Mouse (Mus musculus): ENCODE measurements around the gene Dixdc1. TPM values are rescaled to one million over a fixed set of nuclear protein-coding genes. Genes with fewer than 3 reads are reported as not detected.
A peak's percentile ranks its signal among the peaks of the same experiment; 100 is the strongest.

Dixdc1 gene
- polyA plus RNA-seq, 1 experiment = not detected

DNA sequence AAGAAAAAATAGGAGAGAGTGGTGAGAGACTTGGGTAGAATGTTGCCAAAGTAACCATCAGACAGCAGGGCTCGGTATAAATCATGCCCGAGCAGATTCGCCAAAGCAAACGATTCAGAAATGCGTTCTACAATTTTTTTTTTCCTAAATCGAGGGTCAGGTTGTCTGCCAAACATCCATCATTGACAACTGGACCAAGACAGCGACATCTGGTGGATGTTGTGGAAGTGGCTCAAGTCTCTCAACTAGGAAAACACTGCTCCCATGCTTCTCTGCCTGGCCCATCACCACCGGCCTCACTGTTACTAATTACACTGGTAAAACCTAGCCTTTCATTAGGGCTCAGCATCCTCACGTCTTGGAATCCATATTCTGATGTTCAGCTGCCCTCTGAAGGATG is 4.3 kb downstream of the Dixdc1 start:
- WGBS = 3% methylated on average over 9 of the region's 9 CpGs
- H3K27ac ChIP-seq (ENCODE audit: control insufficient read depth, insufficient read depth, low read depth, low read length, poor library complexity) = no peak overlapping the region
- no peak overlapping the region for H3K4me3 ChIP-seq (replicated peaks; ENCODE audit: control insufficient read depth, low read depth, low read length)
- peaks cover 2% of the 10 kb centered on the region; the same call in 1 of the 2 replicates for H3K4me1 ChIP-seq (ENCODE audit: control insufficient read depth, insufficient read depth, low read length)
- TF ChIP-seq POLR2A (IDR thresholded peaks at IDR 0.05; ENCODE audit: borderline replicate concordance, control insufficient read depth, low read depth, low read length) = no peak
- TF ChIP-seq CTCF (IDR thresholded peaks at IDR 0.05; ENCODE audit: control insufficient read depth, insufficient read depth, low read length) = peak; percentile 52

DNA sequence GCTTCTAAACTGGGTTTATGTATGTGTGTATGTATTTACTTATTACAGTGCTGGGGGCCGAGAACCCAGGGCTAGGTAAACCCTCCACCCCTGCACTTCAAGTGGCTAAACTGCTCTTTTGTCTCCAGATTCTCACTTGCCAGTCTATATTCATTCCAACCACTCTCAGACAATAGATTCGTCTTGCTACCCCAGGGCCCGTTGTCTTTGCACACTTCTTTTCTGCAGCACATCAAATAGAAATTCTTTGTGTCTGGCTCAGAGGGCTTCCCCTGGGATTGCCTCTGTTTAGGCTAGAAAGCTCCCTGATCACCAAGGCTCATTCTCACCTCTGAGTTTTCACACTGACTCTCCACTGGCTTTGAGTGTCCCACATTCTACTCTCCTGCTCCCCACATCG is 6.8 kb downstream of the Dixdc1 start:
- no peak overlapping the region for H3K27ac ChIP-seq (ENCODE audit: control insufficient read depth, insufficient read depth, low read depth, low read length, poor library complexity)
- WGBS = 75% methylated on average over 4 of the region's 4 CpGs
- TF ChIP-seq POLR2A (IDR thresholded peaks at IDR 0.05; ENCODE audit: borderline replicate concordance, control insufficient read depth, low read depth, low read length) (no peak), CTCF (IDR thresholded peaks at IDR 0.05; ENCODE audit: control insufficient read depth, insufficient read depth, low read length) (no peak)
- H3K4me1 ChIP-seq (ENCODE audit: control insufficient read depth, insufficient read depth, low read length) = peaks cover 2% of the 10 kb centered on the region
- H3K4me3 ChIP-seq (replicated peaks; ENCODE audit: control insufficient read depth, low read depth, low read length) = no peak overlapping the region

DNA sequence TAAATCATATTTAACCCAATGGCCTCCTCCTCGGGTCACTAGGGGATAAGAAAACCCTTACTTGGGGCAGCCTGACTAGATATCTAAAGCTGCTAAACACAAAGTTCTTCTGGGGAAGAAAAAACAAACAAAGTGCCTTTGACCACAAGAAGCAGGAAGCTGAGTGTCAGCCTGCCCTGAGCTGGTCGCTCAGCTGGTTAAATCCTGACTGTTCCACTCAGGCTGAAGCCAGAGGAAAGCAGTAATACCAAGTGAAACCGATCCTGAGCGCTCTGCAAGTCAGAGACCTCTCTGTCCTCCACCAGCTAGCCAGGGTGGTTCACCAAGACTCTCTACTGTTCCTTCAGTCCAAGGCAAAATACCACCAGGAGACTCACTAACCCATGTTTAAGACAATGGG is 9.7 kb downstream of the Dixdc1 start:
- WGBS = 19% methylated on average over 4 of the region's 4 CpGs
- no peak overlapping the region for H3K4me3 ChIP-seq (replicated peaks; ENCODE audit: control insufficient read depth, low read depth, low read length)

DNA sequence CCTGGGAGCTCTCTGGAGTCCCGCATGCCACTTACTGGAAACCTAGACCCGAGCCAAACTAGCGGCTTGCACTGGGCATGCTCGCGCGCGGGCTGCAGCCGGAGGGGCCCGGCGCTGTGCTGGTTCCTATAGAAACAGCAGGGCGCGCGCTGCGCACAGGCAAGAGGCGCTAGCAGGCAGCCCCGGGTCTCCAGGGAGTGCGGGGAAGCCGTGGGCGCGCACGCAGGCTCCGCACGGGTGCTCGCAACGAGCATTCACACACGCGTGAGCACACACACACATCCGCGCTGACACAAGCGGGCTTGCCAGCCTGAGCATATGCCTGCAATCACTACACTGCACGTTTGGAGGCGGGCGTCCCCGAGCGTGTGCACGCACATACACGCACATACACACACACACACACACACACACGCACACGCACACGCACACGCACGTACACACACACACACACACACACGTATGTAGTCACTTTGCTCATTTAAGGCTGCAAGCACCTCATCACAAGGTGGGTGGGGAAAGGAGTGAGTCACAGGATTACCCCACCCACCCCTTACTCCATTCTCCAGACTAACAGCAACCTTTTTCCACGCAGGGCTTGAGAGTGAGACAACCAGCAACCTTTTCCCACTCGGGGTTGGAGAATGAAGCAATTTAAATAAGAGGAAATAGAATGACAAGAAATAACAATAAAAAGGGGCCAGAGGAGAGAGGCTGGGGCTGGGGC is 11.2 kb downstream of the Dixdc1 start:
- under 1% methylated on average over 45 of the region's 45 CpGs for WGBS
- Histone ChIP-seq H3K27ac (ENCODE audit: control insufficient read depth, insufficient read depth, low read depth, low read length, poor library complexity) (no peak overlapping the region; the same call in 1 of the 2 replicates), H3K4me1 (ENCODE audit: control insufficient read depth, insufficient read depth, low read length) (peaks cover 2% of the 10 kb centered on the region), H3K4me3 (replicated peaks; ENCODE audit: control insufficient read depth, low read depth, low read length) (peak overlapping the region; percentile 51)
- TF ChIP-seq POLR2A (IDR thresholded peaks at IDR 0.05; ENCODE audit: borderline replicate concordance, control insufficient read depth, low read depth, low read length) (no peak), CTCF (IDR thresholded peaks at IDR 0.05; ENCODE audit: control insufficient read depth, insufficient read depth, low read length) (no peak)

More for the DNA sequence above, 9.7 kb downstream of the Dixdc1 start:
- H3K27ac ChIP-seq (ENCODE audit: control insufficient read depth, insufficient read depth, low read depth, low read length, poor library complexity) = no peak overlapping the region
- TF ChIP-seq POLR2A (IDR thresholded peaks at IDR 0.05; ENCODE audit: borderline replicate concordance, control insufficient read depth, low read depth, low read length) = no peak
- no peak for TF ChIP-seq CTCF (IDR thresholded peaks at IDR 0.05; ENCODE audit: control insufficient read depth, insufficient read depth, low read length)
- peaks cover 2% of the 10 kb centered on the region for H3K4me1 ChIP-seq (ENCODE audit: control insufficient read depth, insufficient read depth, low read length)

DNA sequence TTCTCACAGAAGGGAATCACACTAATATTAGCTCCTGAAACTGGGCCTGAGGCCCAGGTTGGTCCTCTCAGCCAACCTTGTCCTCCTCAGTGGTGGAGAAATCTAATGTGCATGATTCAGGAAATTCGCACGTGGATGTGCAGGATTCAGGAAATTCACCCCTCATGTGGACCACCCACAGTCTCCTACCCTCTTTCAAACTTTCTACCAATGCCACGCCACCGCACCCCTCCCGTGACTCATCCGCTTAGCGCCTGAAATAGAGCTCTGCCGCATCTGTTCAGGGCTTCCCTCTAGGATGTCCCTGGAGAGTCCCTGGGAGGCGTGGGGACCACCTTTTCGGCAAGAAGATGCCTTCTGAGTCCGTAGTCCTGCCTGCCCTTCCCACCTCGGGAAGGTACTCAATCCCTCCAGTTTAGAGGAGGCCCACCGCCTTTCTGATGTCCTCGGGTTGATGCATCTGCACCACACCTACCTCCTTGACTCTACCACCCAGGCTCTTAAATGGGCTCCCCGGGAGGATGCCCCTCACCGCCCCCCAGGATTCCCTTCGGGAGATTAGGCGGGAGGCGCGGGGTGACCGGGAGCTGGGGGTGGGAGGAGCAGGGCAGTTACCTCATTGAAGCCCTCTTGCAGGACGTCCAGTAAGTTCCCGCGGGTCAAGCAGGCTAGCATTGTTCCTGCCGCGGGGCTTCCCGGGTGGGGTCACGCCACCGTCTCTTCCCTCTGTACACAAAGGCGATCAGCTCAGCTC is 12.0 kb downstream of the Dixdc1 start:
- WGBS = 22% methylated on average over 30 of the region's 30 CpGs
- Histone ChIP-seq H3K4me3 (replicated peaks; ENCODE audit: control insufficient read depth, low read depth, low read length) (no peak overlapping the region), H3K27ac (ENCODE audit: control insufficient read depth, insufficient read depth, low read depth, low read length, poor library complexity) (no peak overlapping the region; the same call in 1 of the 2 replicates), H3K4me1 (ENCODE audit: control insufficient read depth, insufficient read depth, low read length) (peaks cover 2% of the 10 kb centered on the region)
- TF ChIP-seq CTCF (IDR thresholded peaks at IDR 0.05; ENCODE audit: control insufficient read depth, insufficient read depth, low read length) (no peak), POLR2A (IDR thresholded peaks at IDR 0.05; ENCODE audit: borderline replicate concordance, control insufficient read depth, low read depth, low read length) (no peak)

DNA sequence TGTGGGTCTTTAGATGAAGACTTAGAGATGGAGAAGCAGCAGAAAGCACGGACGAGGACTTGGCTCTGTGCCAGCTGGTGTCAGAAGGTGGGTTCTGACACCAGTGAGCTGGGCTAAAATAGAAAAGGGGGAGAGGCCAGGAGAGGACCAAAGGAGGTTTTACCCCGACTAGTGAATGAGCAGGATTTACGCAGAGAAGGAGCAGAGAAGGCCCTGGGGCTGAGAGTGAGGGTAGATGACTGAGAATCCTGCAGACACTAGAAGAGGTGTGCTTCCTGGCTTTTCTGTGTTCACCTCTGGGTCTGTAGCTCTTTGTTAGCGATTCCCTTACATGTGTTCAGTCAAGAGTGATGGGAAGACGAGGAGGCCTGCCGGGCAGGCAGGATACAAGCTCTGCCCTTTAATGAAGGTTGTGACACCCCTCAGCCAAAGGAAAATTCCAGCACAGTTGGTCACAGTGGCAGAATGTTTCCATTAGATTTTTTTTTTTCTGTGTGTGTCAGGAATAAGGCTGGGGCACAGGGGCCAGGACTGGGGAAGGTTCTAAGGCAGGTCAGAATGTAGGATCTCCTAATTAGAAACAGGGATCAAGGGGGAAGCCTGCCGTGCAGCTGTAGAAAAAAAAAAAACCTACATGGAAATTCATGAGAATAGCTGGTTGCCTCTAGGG is 13.3 kb downstream of the Dixdc1 start:
- Histone ChIP-seq H3K27ac (ENCODE audit: control insufficient read depth, insufficient read depth, low read depth, low read length, poor library complexity) (no peak overlapping the region), H3K4me1 (ENCODE audit: control insufficient read depth, insufficient read depth, low read length) (peaks cover 2% of the 10 kb centered on the region), H3K4me3 (replicated peaks; ENCODE audit: control insufficient read depth, low read depth, low read length) (no peak overlapping the region)
- no peak for TF ChIP-seq POLR2A (IDR thresholded peaks at IDR 0.05; ENCODE audit: borderline replicate concordance, control insufficient read depth, low read depth, low read length)
- no peak for TF ChIP-seq CTCF (IDR thresholded peaks at IDR 0.05; ENCODE audit: control insufficient read depth, insufficient read depth, low read length)
- WGBS = 66% methylated on average over 8 of the region's 8 CpGs

DNA sequence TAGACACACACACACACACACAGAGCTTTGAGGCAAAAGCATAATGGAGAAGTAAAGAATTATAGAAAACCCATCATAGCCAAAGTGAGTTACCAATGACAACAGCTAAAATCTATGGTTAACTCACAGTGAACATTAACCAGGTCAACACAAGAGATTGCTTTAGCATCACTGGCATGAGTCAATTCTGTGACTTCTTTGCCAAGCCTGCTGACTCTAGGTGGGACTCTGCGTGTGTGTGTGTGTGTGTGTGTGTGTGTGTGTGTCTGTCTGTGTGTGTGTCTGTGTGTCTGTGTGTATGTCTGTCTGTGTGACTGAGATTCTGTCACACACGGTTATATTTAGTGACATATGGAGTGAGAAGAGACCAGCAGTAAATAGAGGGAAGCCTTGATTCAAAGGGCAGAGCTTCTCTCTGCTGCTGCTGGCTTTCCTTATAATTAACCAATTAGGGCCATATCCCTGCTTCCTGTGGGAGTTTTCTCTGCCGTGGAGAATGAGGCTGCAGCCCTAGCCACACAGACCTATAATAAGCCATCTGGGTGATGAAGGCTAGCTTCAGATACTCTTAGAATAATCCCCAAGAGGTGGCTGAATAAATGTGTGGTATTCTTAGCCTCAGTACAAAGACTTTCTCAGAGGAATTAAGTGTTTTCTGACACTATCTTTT is 14.5 kb downstream of the Dixdc1 start:
- Histone ChIP-seq H3K4me3 (replicated peaks; ENCODE audit: control insufficient read depth, low read depth, low read length) (no peak overlapping the region), H3K4me1 (ENCODE audit: control insufficient read depth, insufficient read depth, low read length) (peaks cover 2% of the 10 kb centered on the region), H3K27ac (ENCODE audit: control insufficient read depth, insufficient read depth, low read depth, low read length, poor library complexity) (no peak overlapping the region)
- no peak for TF ChIP-seq POLR2A (IDR thresholded peaks at IDR 0.05; ENCODE audit: borderline replicate concordance, control insufficient read depth, low read depth, low read length)
- TF ChIP-seq CTCF (IDR thresholded peaks at IDR 0.05; ENCODE audit: control insufficient read depth, insufficient read depth, low read length) = no peak
- 37% methylated on average over 3 of the region's 3 CpGs for WGBS
